8 mouse cellular contexts compared by ENCODE assay signal in the genomic region with DNA sequence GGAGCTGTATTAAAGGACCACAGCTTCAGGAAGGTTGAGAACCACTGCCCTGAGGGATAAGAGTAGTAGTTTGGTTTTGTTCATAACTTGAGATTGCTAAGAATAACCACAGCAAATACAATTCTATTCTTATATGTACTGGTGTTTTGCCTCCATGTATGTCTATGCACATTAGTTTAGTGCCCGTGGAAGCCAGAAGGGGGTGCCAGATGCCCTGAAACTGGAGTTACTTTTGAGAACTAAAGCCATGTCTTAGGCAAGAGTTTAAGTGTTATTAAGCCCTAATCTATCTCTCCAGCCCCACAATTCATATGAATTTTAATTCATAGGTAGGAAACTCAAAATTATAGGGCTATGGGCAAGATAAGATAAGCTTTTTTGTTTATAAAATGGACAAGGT. TPM values are rescaled to one million over a fixed set of nuclear protein-coding genes. Genes with fewer than 3 reads are reported as not detected.
DNase-seq lines count a peak whose midpoint lies in the region; ATAC-seq and TF ChIP-seq lines count a peak whose summit lies in the region.

No protein-coding gene starts in this region.

- H3K4me2 ChIP-seq in intestine, postnatal 0 days (replicated peaks; ENCODE audit: low read depth): no peak overlapping the region
- no peak overlapping the region for H3K4me2 ChIP-seq in intestine, embryonic 16.5 days (ENCODE audit: low read depth, low read length)
- H3K4me2 ChIP-seq in kidney, postnatal 0 days (ENCODE audit: low read length): no peak overlapping the region

- no peak overlapping the region for H3K9ac ChIP-seq in intestine, postnatal 0 days (ENCODE audit: low read depth, low read length)
- no peak overlapping the region for H3K9ac ChIP-seq in intestine, embryonic 16.5 days (ENCODE audit: low read depth, low read length)
- no peak overlapping the region for H3K9ac ChIP-seq in kidney, postnatal 0 days (ENCODE audit: low read depth, low read length)

- no peaks in the 10 kb centered on the region for H3K4me1 ChIP-seq in intestine, postnatal 0 days (replicated peaks; ENCODE audit: control insufficient read depth, insufficient read depth, low read length)
- no peaks in the 10 kb centered on the region for H3K4me1 ChIP-seq in intestine, embryonic 16.5 days (ENCODE audit: control insufficient read depth, insufficient read depth, low read length)
- peaks cover 3% of the 10 kb centered on the region; the same call in 1 of the 2 replicates for H3K4me1 ChIP-seq in kidney, postnatal 0 days (replicated peaks; ENCODE audit: insufficient read depth, low read length)
- no peaks in the 10 kb centered on the region for H3K4me1 ChIP-seq in lung, adult 2 months (ENCODE audit: control insufficient read depth, insufficient read depth, low read length)

- H3K27ac ChIP-seq in intestine, postnatal 0 days (ENCODE audit: low read depth, low read length): no peak overlapping the region
- no peak overlapping the region for H3K27ac ChIP-seq in intestine, embryonic 16.5 days (ENCODE audit: low read length)
- no peak overlapping the region for H3K27ac ChIP-seq in kidney, postnatal 0 days

- H3K36me3 ChIP-seq in intestine, postnatal 0 days (ENCODE audit: control insufficient read depth, insufficient read depth): no peaks in the 10 kb centered on the region
- no peaks in the 10 kb centered on the region for H3K36me3 ChIP-seq in intestine, embryonic 16.5 days (ENCODE audit: control insufficient read depth, insufficient read depth, low read length)
- no peaks in the 10 kb centered on the region for H3K36me3 ChIP-seq in kidney, postnatal 0 days (ENCODE audit: insufficient read depth, low read length)

- TF ChIP-seq POLR2A in lung, adult 2 months (IDR thresholded peaks at IDR 0.05; ENCODE audit: borderline replicate concordance, extremely low read depth, low read depth, low read length): no peak

- DNase-seq in MN1 (ENCODE audit: low spot score): peak; percentile 48
- peak; percentile 82 for DNase-seq in kidney, postnatal 0 days (ENCODE audit: low spot score)
- peak; percentile 56 for DNase-seq in lung, adult 2 months
- peak; percentile 58 for DNase-seq in right cerebral cortex, postnatal 4 days
- no peak for DNase-seq in cerebellum, adult 9-10 months

- no peak for ATAC-seq in intestine, postnatal 0 days
- ATAC-seq in intestine, embryonic 16.5 days: no peak
- ATAC-seq in common myeloid progenitor, adult 5-6 weeks (replicated peaks; ENCODE audit: low read depth, poor library complexity, severe bottlenecking): peak; percentile 46; the same call in 1 of the 2 replicates
- ATAC-seq in kidney, postnatal 0 days (replicated peaks; ENCODE audit: low FRiP score, low read depth): no peak

- peak; percentile 80 for TF ChIP-seq CTCF in intestine, postnatal 0 days (IDR thresholded peaks at IDR 0.05; ENCODE audit: low read depth)
- TF ChIP-seq CTCF in kidney, postnatal 0 days (IDR thresholded peaks at IDR 0.05; ENCODE audit: low read depth): peak; percentile 81
- peak; percentile 53; the same call in 1 of the 2 replicates for TF ChIP-seq CTCF in lung, adult 2 months (IDR thresholded peaks at IDR 0.05; ENCODE audit: insufficient read depth, low read length)

- no peaks in the 10 kb centered on the region for H3K9me3 ChIP-seq in intestine, postnatal 0 days (ENCODE audit: control insufficient read depth)
- no peaks in the 10 kb centered on the region for H3K9me3 ChIP-seq in intestine, embryonic 16.5 days (ENCODE audit: control insufficient read depth, low read length)
- no peaks in the 10 kb centered on the region for H3K9me3 ChIP-seq in kidney, postnatal 0 days (replicated peaks; ENCODE audit: low read length)

- 19% methylated on average over 1 of the region's 1 CpGs for WGBS in intestine, postnatal 0 days
- WGBS in intestine, embryonic 16.5 days: 22% methylated on average over 1 of the region's 1 CpGs
- 10% methylated on average over 1 of the region's 1 CpGs for WGBS in kidney, postnatal 0 days
- WGBS in lung, adult 2 months: 23% methylated on average over 1 of the region's 1 CpGs

- H3K27me3 ChIP-seq in intestine, postnatal 0 days (replicated peaks; ENCODE audit: control insufficient read depth, insufficient read depth, low read length): no peaks in the 10 kb centered on the region
- no peaks in the 10 kb centered on the region for H3K27me3 ChIP-seq in intestine, embryonic 16.5 days (replicated peaks; ENCODE audit: control insufficient read depth, insufficient read depth, low read length)
- no peaks in the 10 kb centered on the region for H3K27me3 ChIP-seq in kidney, postnatal 0 days (ENCODE audit: insufficient read depth, low read length)

- H3K4me3 ChIP-seq in intestine, postnatal 0 days (ENCODE audit: low read depth, low read length): no peak overlapping the region
- H3K4me3 ChIP-seq in intestine, embryonic 16.5 days (ENCODE audit: low read length): no peak overlapping the region
- no peak overlapping the region for H3K4me3 ChIP-seq in kidney, postnatal 0 days (replicated peaks; ENCODE audit: low read depth, low read length)
- no peak overlapping the region for H3K4me3 ChIP-seq in lung, adult 2 months (replicated peaks; ENCODE audit: extremely low read depth, low read depth, low read length)

RNA-seq across cellular contexts. Expression of gene Exd1, which starts 5.3 kb away (rescaled TPM):
- 0.38 TPM in 2 replicates for polyA plus RNA-seq in intestine, postnatal 0 days (2015; fragmentation: Nextera tagmentation; extraction: Ambion mirVana)
- polyA plus RNA-seq in intestine, embryonic 16.5 days (2015; fragmentation: Nextera tagmentation; extraction: Ambion mirVana): 0.36 and 0.39 TPM in 2 replicates
- 0.05 and 0.09 TPM in 2 replicates for total RNA-seq in common myeloid progenitor, adult 5-6 weeks (2017)
- polyA plus RNA-seq in kidney, postnatal 0 days (2015; fragmentation: Nextera tagmentation; extraction: Ambion mirVana): 0.29 and 0.47 TPM in 2 replicates
- polyA plus RNA-seq in lung, adult 2 months (2012; rRNA removed): 0.36 and 0.78 TPM in 2 replicates

RNA-seq across cellular contexts. Expression of gene Chp1, which starts 5.4 kb away (rescaled TPM):
- 73.2 and 76.1 TPM in 2 replicates for polyA plus RNA-seq in intestine, postnatal 0 days (2015; fragmentation: Nextera tagmentation; extraction: Ambion mirVana)
- 56.7 and 60.6 TPM in 2 replicates for polyA plus RNA-seq in intestine, embryonic 16.5 days (2015; fragmentation: Nextera tagmentation; extraction: Ambion mirVana)
- 48.8 and 50.5 TPM in 2 replicates for total RNA-seq in common myeloid progenitor, adult 5-6 weeks (2017)
- polyA plus RNA-seq in kidney, postnatal 0 days (2015; fragmentation: Nextera tagmentation; extraction: Ambion mirVana): 68.8 and 72.2 TPM in 2 replicates
- polyA plus RNA-seq in lung, adult 2 months (2012; rRNA removed): 71.9 and 99.6 TPM in 2 replicates
